Mouse (Mus musculus): Measurements from ENCODE around the gene Ankrd66. TPM values are rescaled to one million over a fixed set of nuclear protein-coding genes. Genes with fewer than 3 reads are reported as not detected.

Ankrd66 gene
- total RNA-seq, 2 experiments from 2014 or later = not detected

Other genes starting within 250 kb of the Ankrd66 start
- 100 to 1,000 TPM; 256 to 273 TPM for gene Adgrf5, start 183.2 kb downstream of the Ankrd66 start, total RNA-seq (2021)
- not detected for gene Mep1a, start 40.8 kb downstream of the Ankrd66 start, total RNA-seq (2021)
- 1 to 10 TPM; 5.1 to 7.2 TPM for gene Pla2g7, start 24.5 kb upstream of the Ankrd66 start, total RNA-seq (2021)
- under 1 TPM in 1 of 2 experiments, not detected in 1; 0.05 TPM for gene Tdrd6, start 86.7 kb upstream of the Ankrd66 start, total RNA-seq (2021)
- 1 to 10 TPM; 3.6 to 4.8 TPM for gene Slc25a27, start 123.6 kb upstream of the Ankrd66 start, total RNA-seq (2021)
- 1 to 10 TPM; 6.2 to 6.5 TPM for gene Cyp39a1, start 123.8 kb upstream of the Ankrd66 start, total RNA-seq (2021)

All from heart, postnatal 14 days (tissue).